Mouse (Mus musculus): ENCODE measurements around the gene Zfp449. TPM values are rescaled to one million over a fixed set of nuclear protein-coding genes. Genes with fewer than 3 reads are reported as not detected.

Zfp449 gene
- 5.9 and 6.7 TPM in 2 replicates for polyA plus RNA-seq (2015; fragmentation: Nextera tagmentation; extraction: Ambion mirVana)

GRCm38 (mm10) chrX:56346176-56346931 lies at the start of gene Zfp449:
Gene Zfp449 (plus strand): TSS chrX:56346400.
- H3K4me2 ChIP-seq (ENCODE audit: low read length): peak within 1 kb of the TSS; percentile 61
- 0 out of 2 replicates have a peak, but pooled peaks cover 3% of the 10 kb centered on the region for H3K4me1 ChIP-seq (ENCODE audit: control insufficient read depth, insufficient read depth, low read depth, low read length)
- peak within 1 kb of the TSS; percentile 59 for H3K4me3 ChIP-seq (ENCODE audit: low read length)
- no peaks in the 10 kb centered on the region for H3K36me3 ChIP-seq (ENCODE audit: control insufficient read depth, insufficient read depth, low read length)
- no peaks in the 10 kb centered on the region for H3K27me3 ChIP-seq (replicated peaks; ENCODE audit: control insufficient read depth, insufficient read depth, low read length)
- 18% methylated on average over 39 of the region's 39 CpGs for WGBS
- H3K9ac ChIP-seq (ENCODE audit: low read depth, low read length): peak within 1 kb of the TSS; percentile 67
- peak; percentile 98 for ATAC-seq
- no peak within 1 kb of the TSS for H3K27ac ChIP-seq (ENCODE audit: low read depth, low read length)
- H3K9me3 ChIP-seq (ENCODE audit: control insufficient read depth, low read length): no peaks in the 10 kb centered on the region

- no peaks in the 10 kb centered on the region for H3K9me3 ChIP-seq (ENCODE audit: control insufficient read depth, low read length)
- H3K4me2 ChIP-seq (ENCODE audit: low read length): no peak overlapping the region
- no peak overlapping the region for H3K4me3 ChIP-seq (ENCODE audit: low read length)
- H3K36me3 ChIP-seq (ENCODE audit: control insufficient read depth, insufficient read depth, low read length): no peaks in the 10 kb centered on the region
- no peaks in the 10 kb centered on the region for H3K4me1 ChIP-seq (ENCODE audit: control insufficient read depth, insufficient read depth, low read depth, low read length)
- no peak overlapping the region for H3K27ac ChIP-seq (ENCODE audit: low read depth, low read length)
- 79% methylated on average over 5 of the region's 5 CpGs for WGBS
- ATAC-seq: no peak
- no peaks in the 10 kb centered on the region for H3K27me3 ChIP-seq (replicated peaks; ENCODE audit: control insufficient read depth, insufficient read depth, low read length)
- no peak overlapping the region for H3K9ac ChIP-seq (ENCODE audit: low read depth, low read length)
These were observed 38.6 kb upstream of the Zfp449 start for GRCm38 (mm10) chrX:56307597-56307996.

- no peak overlapping the region for H3K9ac ChIP-seq (ENCODE audit: low read depth, low read length)
- ATAC-seq: no peak
- H3K4me1 ChIP-seq (ENCODE audit: control insufficient read depth, insufficient read depth, low read depth, low read length): no peaks in the 10 kb centered on the region
- WGBS: 76% methylated on average over 1 of the region's 1 CpGs
- no peak overlapping the region for H3K4me3 ChIP-seq (ENCODE audit: low read length)
- no peaks in the 10 kb centered on the region for H3K27me3 ChIP-seq (replicated peaks; ENCODE audit: control insufficient read depth, insufficient read depth, low read length)
- no peak overlapping the region for H3K4me2 ChIP-seq (ENCODE audit: low read length)
- no peak overlapping the region for H3K27ac ChIP-seq (ENCODE audit: low read depth, low read length)
- H3K36me3 ChIP-seq (ENCODE audit: control insufficient read depth, insufficient read depth, low read length): no peaks in the 10 kb centered on the region
- no peaks in the 10 kb centered on the region for H3K9me3 ChIP-seq (ENCODE audit: control insufficient read depth, low read length)
These were observed 33.4 kb upstream of the Zfp449 start for GRCm38 (mm10) chrX:56312813-56313212.

GRCm38 (mm10) chrX:56322096-56322495 lies 24.1 kb upstream of the Zfp449 start:
- Histone ChIP-seq H3K4me1 (ENCODE audit: control insufficient read depth, insufficient read depth, low read depth, low read length) (no peaks in the 10 kb centered on the region), H3K4me3 (ENCODE audit: low read length) (no peak overlapping the region), H3K27me3 (replicated peaks; ENCODE audit: control insufficient read depth, insufficient read depth, low read length) (no peaks in the 10 kb centered on the region), H3K27ac (ENCODE audit: low read depth, low read length) (no peak overlapping the region), H3K36me3 (ENCODE audit: control insufficient read depth, insufficient read depth, low read length) (no peaks in the 10 kb centered on the region), H3K9me3 (ENCODE audit: control insufficient read depth, low read length) (no peaks in the 10 kb centered on the region), H3K9ac (ENCODE audit: low read depth, low read length) (no peak overlapping the region), H3K4me2 (ENCODE audit: low read length) (no peak overlapping the region)
- ATAC-seq: no peak
- 85% methylated on average over 5 of the region's 5 CpGs for WGBS

- Histone ChIP-seq H3K36me3 (ENCODE audit: control insufficient read depth, insufficient read depth, low read length) (no peaks in the 10 kb centered on the region), H3K27me3 (replicated peaks; ENCODE audit: control insufficient read depth, insufficient read depth, low read length) (no peaks in the 10 kb centered on the region), H3K4me2 (ENCODE audit: low read length) (no peak overlapping the region), H3K4me1 (ENCODE audit: control insufficient read depth, insufficient read depth, low read depth, low read length) (no peaks in the 10 kb centered on the region), H3K9me3 (ENCODE audit: control insufficient read depth, low read length) (no peaks in the 10 kb centered on the region), H3K9ac (ENCODE audit: low read depth, low read length) (no peak overlapping the region), H3K4me3 (ENCODE audit: low read length) (no peak overlapping the region), H3K27ac (ENCODE audit: low read depth, low read length) (no peak overlapping the region)
- 89% methylated on average over 2 of the region's 2 CpGs for WGBS
- no peak for ATAC-seq
These were observed 23.5 kb upstream of the Zfp449 start for GRCm38 (mm10) chrX:56322731-56323130.

GRCm38 (mm10) chrX:56332046-56332445 lies 14.2 kb upstream of the Zfp449 start:
- Histone ChIP-seq H3K27me3 (replicated peaks; ENCODE audit: control insufficient read depth, insufficient read depth, low read length) (no peaks in the 10 kb centered on the region), H3K4me2 (ENCODE audit: low read length) (no peak overlapping the region), H3K9ac (ENCODE audit: low read depth, low read length) (no peak overlapping the region), H3K9me3 (ENCODE audit: control insufficient read depth, low read length) (no peaks in the 10 kb centered on the region), H3K27ac (ENCODE audit: low read depth, low read length) (no peak overlapping the region), H3K36me3 (ENCODE audit: control insufficient read depth, insufficient read depth, low read length) (no peaks in the 10 kb centered on the region), H3K4me3 (ENCODE audit: low read length) (no peak overlapping the region), H3K4me1 (ENCODE audit: control insufficient read depth, insufficient read depth, low read depth, low read length) (no peaks in the 10 kb centered on the region)
- WGBS: 64% methylated on average over 3 of the region's 3 CpGs
- no peak for ATAC-seq

GRCm38 (mm10) chrX:56340305-56340704 lies 5.9 kb upstream of the Zfp449 start:
- H3K9ac ChIP-seq (ENCODE audit: low read depth, low read length): no peak overlapping the region
- no peak for ATAC-seq
- no peaks in the 10 kb centered on the region for H3K36me3 ChIP-seq (ENCODE audit: control insufficient read depth, insufficient read depth, low read length)
- no peaks in the 10 kb centered on the region for H3K4me1 ChIP-seq (ENCODE audit: control insufficient read depth, insufficient read depth, low read depth, low read length)
- H3K9me3 ChIP-seq (ENCODE audit: control insufficient read depth, low read length): no peaks in the 10 kb centered on the region
- H3K4me3 ChIP-seq (ENCODE audit: low read length): no peak overlapping the region
- H3K27me3 ChIP-seq (replicated peaks; ENCODE audit: control insufficient read depth, insufficient read depth, low read length): no peaks in the 10 kb centered on the region
- H3K27ac ChIP-seq (ENCODE audit: low read depth, low read length): no peak overlapping the region
- no peak overlapping the region for H3K4me2 ChIP-seq (ENCODE audit: low read length)

- H3K27me3 ChIP-seq (replicated peaks; ENCODE audit: control insufficient read depth, insufficient read depth, low read length): no peaks in the 10 kb centered on the region
- 0 out of 2 replicates have a peak, but pooled peaks cover 3% of the 10 kb centered on the region for H3K4me1 ChIP-seq (ENCODE audit: control insufficient read depth, insufficient read depth, low read depth, low read length)
- H3K9me3 ChIP-seq (ENCODE audit: control insufficient read depth, low read length): no peaks in the 10 kb centered on the region
- no peaks in the 10 kb centered on the region for H3K36me3 ChIP-seq (ENCODE audit: control insufficient read depth, insufficient read depth, low read length)
- no peak overlapping the region for H3K4me2 ChIP-seq (ENCODE audit: low read length)
- no peak overlapping the region for H3K9ac ChIP-seq (ENCODE audit: low read depth, low read length)
- no peak for ATAC-seq
- H3K4me3 ChIP-seq (ENCODE audit: low read length): no peak overlapping the region
- WGBS: 83% methylated on average over 3 of the region's 3 CpGs
- no peak overlapping the region for H3K27ac ChIP-seq (ENCODE audit: low read depth, low read length)
These were observed 3.3 kb upstream of the Zfp449 start for GRCm38 (mm10) chrX:56342921-56343320.

GRCm38 (mm10) chrX:56346932-56347253 lies 693 bp downstream of the Zfp449 start:
- 48% methylated on average over 8 of the region's 8 CpGs for WGBS
- Histone ChIP-seq H3K27ac (ENCODE audit: low read depth, low read length) (no peak overlapping the region), H3K9ac (ENCODE audit: low read depth, low read length) (peak overlapping the region; percentile 67), H3K4me1 (ENCODE audit: control insufficient read depth, insufficient read depth, low read depth, low read length) (0 out of 2 replicates have a peak, but pooled peaks cover 3% of the 10 kb centered on the region), H3K36me3 (ENCODE audit: control insufficient read depth, insufficient read depth, low read length) (no peaks in the 10 kb centered on the region), H3K9me3 (ENCODE audit: control insufficient read depth, low read length) (no peaks in the 10 kb centered on the region), H3K4me2 (ENCODE audit: low read length) (peak overlapping the region; percentile 61), H3K4me3 (ENCODE audit: low read length) (peak overlapping the region; percentile 59), H3K27me3 (replicated peaks; ENCODE audit: control insufficient read depth, insufficient read depth, low read length) (no peaks in the 10 kb centered on the region)
- peak; percentile 35 for ATAC-seq

Data from hindbrain, embryonic 16.5 days (tissue).